ENCODE assay signal across 26 mouse cellular contexts in genomic region chr14:121990897-121991296, GRCm38 (mm10). TPM values are rescaled to one million over a fixed set of nuclear protein-coding genes. Genes with fewer than 3 reads are reported as not detected.
"Had no signal": no experiment of that assay in that cellular context is flagged by ENCODE, and none has a peak within 500 bp of the region (broad histone marks: within the 10 kb centered on the region; RNA-seq: fewer than 3 reads in every experiment).

No protein-coding gene starts in this region.

- H3K9me3 ChIP-seq: liver, embryonic 15.5 days; lung, embryonic 15.5 days; midbrain, embryonic 10.5 days; midbrain, embryonic 12.5 days; neural tube, embryonic 13.5 days; neural tube, embryonic 15.5 days had no signal

- H3K4me1 ChIP-seq: lung, embryonic 15.5 days; midbrain, embryonic 10.5 days; midbrain, embryonic 12.5 days; neural tube, embryonic 13.5 days; neural tube, embryonic 15.5 days had no signal

- H3K4me2 ChIP-seq: liver, embryonic 15.5 days; lung, embryonic 15.5 days; midbrain, embryonic 12.5 days; neural tube, embryonic 13.5 days; neural tube, embryonic 15.5 days had no signal

- H3K9ac ChIP-seq: liver, embryonic 15.5 days; liver, postnatal 0 days; lung, embryonic 15.5 days; midbrain, embryonic 12.5 days; neural tube, embryonic 13.5 days; neural tube, embryonic 15.5 days had no signal

- H3K4me3 ChIP-seq: liver, embryonic 15.5 days; lung, embryonic 15.5 days; midbrain, embryonic 10.5 days; midbrain, embryonic 12.5 days; myocyte; neural tube, embryonic 13.5 days; neural tube, embryonic 15.5 days had no signal

- H3K27me3 ChIP-seq: liver, embryonic 15.5 days; lung, embryonic 15.5 days; midbrain, embryonic 12.5 days; neural tube, embryonic 13.5 days; neural tube, embryonic 15.5 days had no signal

- ATAC-seq: liver, postnatal 0 days; lung, postnatal 0 days; midbrain, embryonic 16.5 days had no signal

- DNase-seq: liver, postnatal 0 days; lung, adult 2 months; lung, postnatal 14 days; lung, postnatal 36 days; midbrain, embryonic 14.5 days; retina, postnatal 1 day; right cerebral cortex, adult 18-20 months; right cerebral cortex, postnatal 25 days; right cerebral cortex, postnatal 4 days; spleen, adult 18-20 months; thymus, adult 18-20 months; thymus, postnatal 36 days had no signal

- H3K36me3 ChIP-seq: liver, embryonic 15.5 days had no signal

- H3K27ac ChIP-seq: liver, embryonic 15.5 days; lung, embryonic 15.5 days; midbrain, embryonic 10.5 days; midbrain, embryonic 12.5 days; neural tube, embryonic 13.5 days; neural tube, embryonic 15.5 days had no signal

RNA-seq across cellular contexts. Expression of gene Timm8a2, which starts 43.6 kb away (rescaled TPM):
- total RNA-seq: megakaryocyte-erythroid progenitor cell, adult 5-6 weeks had no signal
- polyA plus RNA-seq: liver, embryonic 15.5 days; liver, postnatal 0 days; lung, adult 2 months; lung, embryonic 15.5 days; lung, postnatal 0 days; midbrain, embryonic 10.5 days; midbrain, embryonic 12.5 days; midbrain, embryonic 14.5 days; midbrain, embryonic 16.5 days; myocyte; neural tube, embryonic 11.5 days; neural tube, embryonic 13.5 days; neural tube, embryonic 15.5 days; small intestine, adult 2 months; stomach, embryonic 14.5 days; stomach, embryonic 16.5 days had no signal
